ENCODE assay signal across 9 mouse cellular contexts in the genomic region with DNA sequence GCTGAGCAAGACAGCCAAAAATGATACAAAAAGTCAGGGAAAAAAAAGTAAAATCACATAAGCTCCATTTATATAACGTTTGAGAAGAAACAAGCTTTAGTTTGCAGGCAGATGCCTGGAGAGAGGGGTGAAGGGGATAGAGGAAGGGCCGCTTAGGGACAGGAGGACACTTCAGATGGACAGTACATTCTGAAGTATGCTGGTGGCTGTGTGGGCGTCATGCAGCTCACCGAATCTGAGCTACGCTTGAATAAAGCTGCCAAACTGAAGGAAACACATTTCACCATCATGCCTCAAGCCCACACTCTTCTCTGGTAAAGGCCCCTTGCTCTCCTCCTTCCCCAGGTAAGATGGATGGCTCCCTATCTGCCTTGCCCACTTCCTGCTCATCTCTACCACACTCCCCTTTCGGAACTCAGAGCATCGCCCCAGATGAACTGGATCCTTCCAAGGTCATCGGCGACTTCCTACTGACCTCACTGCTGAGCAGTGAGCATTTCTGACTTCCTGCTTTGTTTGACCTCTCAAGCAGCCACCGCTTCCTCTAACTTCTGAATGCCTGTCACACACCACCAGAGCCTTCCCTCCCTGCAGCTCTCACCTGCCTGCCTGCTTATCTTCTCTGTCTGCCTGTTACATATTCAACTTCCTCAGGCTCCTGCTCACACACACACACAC.
DNase-seq lines count a peak whose midpoint lies in the region; ATAC-seq and TF ChIP-seq lines count a peak whose summit lies in the region.
"Had no signal": no experiment of that assay in that cellular context is flagged by ENCODE, and none has a peak within 500 bp of the region (broad histone marks: within the 10 kb centered on the region; RNA-seq: fewer than 3 reads in every experiment).

No protein-coding gene starts in this region.

- no peak overlapping the region for H3K4me3 ChIP-seq in intestine, postnatal 0 days (ENCODE audit: low read depth, low read length)
- H3K4me3 ChIP-seq in intestine, embryonic 16.5 days (ENCODE audit: low read length) = no peak overlapping the region
- no peak overlapping the region for H3K4me3 ChIP-seq in limb, embryonic 10.5 days
- H3K4me3 ChIP-seq: limb, embryonic 15.5 days; midbrain, embryonic 12.5 days had no signal

- no peaks in the 10 kb centered on the region for H3K9me3 ChIP-seq in intestine, postnatal 0 days (ENCODE audit: control insufficient read depth)
- no peaks in the 10 kb centered on the region for H3K9me3 ChIP-seq in intestine, embryonic 16.5 days (ENCODE audit: control insufficient read depth, low read length)
- no peaks in the 10 kb centered on the region for H3K9me3 ChIP-seq in limb, embryonic 10.5 days (replicated peaks)
- H3K9me3 ChIP-seq: limb, embryonic 15.5 days; midbrain, embryonic 12.5 days had no signal

- no peak overlapping the region for H3K9ac ChIP-seq in intestine, postnatal 0 days (ENCODE audit: low read depth, low read length)
- no peak overlapping the region for H3K9ac ChIP-seq in intestine, embryonic 16.5 days (ENCODE audit: low read depth, low read length)
- H3K9ac ChIP-seq: limb, embryonic 15.5 days; midbrain, embryonic 12.5 days had no signal

- WGBS in intestine, postnatal 0 days = 72% methylated on average over 10 of the region's 10 CpGs
- WGBS in intestine, embryonic 16.5 days = 62% methylated on average over 10 of the region's 10 CpGs
- WGBS in limb, embryonic 10.5 days = 83% methylated on average over 10 of the region's 10 CpGs

- H3K4me2 ChIP-seq in intestine, postnatal 0 days (replicated peaks; ENCODE audit: low read depth) = no peak overlapping the region
- H3K4me2 ChIP-seq in intestine, embryonic 16.5 days (ENCODE audit: low read depth, low read length) = no peak overlapping the region
- H3K4me2 ChIP-seq: limb, embryonic 15.5 days; midbrain, embryonic 12.5 days had no signal

- peak overlapping the region; percentile 28 for H3K27ac ChIP-seq in intestine, postnatal 0 days (ENCODE audit: low read depth, low read length)
- H3K27ac ChIP-seq in intestine, embryonic 16.5 days (ENCODE audit: low read length) = no peak overlapping the region
- peak overlapping the region; percentile 56; the same call in 1 of the 2 replicates for H3K27ac ChIP-seq in limb, embryonic 10.5 days
- H3K27ac ChIP-seq: limb, embryonic 15.5 days; midbrain, embryonic 12.5 days had no signal

- no peaks in the 10 kb centered on the region for H3K36me3 ChIP-seq in intestine, postnatal 0 days (ENCODE audit: control insufficient read depth, insufficient read depth)
- no peaks in the 10 kb centered on the region for H3K36me3 ChIP-seq in intestine, embryonic 16.5 days (ENCODE audit: control insufficient read depth, insufficient read depth, low read length)
- H3K36me3 ChIP-seq in limb, embryonic 10.5 days = no peaks in the 10 kb centered on the region
- H3K36me3 ChIP-seq: limb, embryonic 15.5 days; midbrain, embryonic 12.5 days had no signal

- peak; percentile 27 for DNase-seq in A20 (ENCODE audit: low read depth, low spot score)
- no peak for DNase-seq in limb, embryonic 10.5 days (ENCODE audit: low spot score)
- DNase-seq in urinary bladder, postnatal 25 days (ENCODE audit: low spot score) = no peak
- no peak for DNase-seq in layer of hippocampus, postnatal 10 days (ENCODE audit: low spot score in 2 of 2)

- peaks cover 8% of the 10 kb centered on the region; the same call in 1 of the 2 replicates for H3K4me1 ChIP-seq in intestine, postnatal 0 days (replicated peaks; ENCODE audit: control insufficient read depth, insufficient read depth, low read length)
- H3K4me1 ChIP-seq in intestine, embryonic 16.5 days (ENCODE audit: control insufficient read depth, insufficient read depth, low read length) = peaks cover 30% of the 10 kb centered on the region
- peaks cover 35% of the 10 kb centered on the region for H3K4me1 ChIP-seq in limb, embryonic 10.5 days

- no peaks in the 10 kb centered on the region for H3K27me3 ChIP-seq in intestine, postnatal 0 days (replicated peaks; ENCODE audit: control insufficient read depth, insufficient read depth, low read length)
- H3K27me3 ChIP-seq in intestine, embryonic 16.5 days (replicated peaks; ENCODE audit: control insufficient read depth, insufficient read depth, low read length) = no peaks in the 10 kb centered on the region
- H3K27me3 ChIP-seq in limb, embryonic 10.5 days (ENCODE audit: low read depth, poor library complexity, severe bottlenecking) = no peaks in the 10 kb centered on the region
- H3K27me3 ChIP-seq: limb, embryonic 15.5 days; midbrain, embryonic 12.5 days had no signal

- no peak for ATAC-seq in intestine, postnatal 0 days
- no peak for ATAC-seq in intestine, embryonic 16.5 days
- ATAC-seq in CD4-positive, CD25-positive, alpha-beta regulatory T cell, adult 4 months = peak; percentile 39

- no peak for TF ChIP-seq CTCF in intestine, postnatal 0 days (IDR thresholded peaks at IDR 0.05; ENCODE audit: low read depth)
